Mouse (Mus musculus): Measurements from ENCODE around the gene Tmem211. TPM values are rescaled to one million over a fixed set of nuclear protein-coding genes. Genes with fewer than 3 reads are reported as not detected.

The Tmem211 gene
- total and polyA plus RNA-seq, 2 experiments from 2014 or later, result not detected

GRCm38 (mm10) chr5:113271207-113271811, 44.6 kb downstream of the Tmem211 start:
- H3K4me2 ChIP-seq (ENCODE audit: low read depth, low read length), result no peak overlapping the region

GRCm38 (mm10) chr5:113275839-113276238, 49.1 kb downstream of the Tmem211 start:
- ATAC-seq (ENCODE audit: insufficient read depth, low read depth), result no peak
- Histone ChIP-seq H3K4me3 (ENCODE audit: low read depth, low read length) (no peak overlapping the region), H3K4me2 (ENCODE audit: low read depth, low read length) (no peak overlapping the region), H3K27ac (ENCODE audit: low read depth) (no peak overlapping the region), H3K36me3 (replicated peaks; ENCODE audit: control insufficient read depth, insufficient read depth, low read length) (no peaks in the 10 kb centered on the region), H3K27me3 (ENCODE audit: control insufficient read depth, insufficient read depth, low read length) (0 out of 2 replicates have a peak, but pooled peaks cover 2% of the 10 kb centered on the region), H3K9ac (replicated peaks; ENCODE audit: low read depth, low read length) (no peak overlapping the region), H3K9me3 (replicated peaks; ENCODE audit: control insufficient read depth, low read length) (no peaks in the 10 kb centered on the region), H3K4me1 (ENCODE audit: control insufficient read depth, insufficient read depth) (no peaks in the 10 kb centered on the region)
- WGBS, result 69% methylated on average over 10 of the region's 10 CpGs
- DNase-seq (ENCODE audit: low spot score), result no peak
- TF ChIP-seq EP300 (IDR thresholded peaks at IDR 0.05; ENCODE audit: low read depth) (no peak), CTCF (IDR thresholded peaks at IDR 0.05; ENCODE audit: low read depth) (no peak)

More at GRCm38 (mm10) chr5:113271207-113271811, 44.6 kb downstream of the Tmem211 start:
- ATAC-seq (ENCODE audit: insufficient read depth, low read depth) (no peak), DNase-seq (ENCODE audit: low spot score) (peak; percentile 8)
- Histone ChIP-seq H3K4me3 (ENCODE audit: low read depth, low read length) (no peak overlapping the region), H3K27ac (ENCODE audit: low read depth) (no peak overlapping the region), H3K9me3 (replicated peaks; ENCODE audit: control insufficient read depth, low read length) (no peaks in the 10 kb centered on the region), H3K9ac (replicated peaks; ENCODE audit: low read depth, low read length) (no peak overlapping the region), H3K27me3 (ENCODE audit: control insufficient read depth, insufficient read depth, low read length) (no peaks in the 10 kb centered on the region), H3K4me1 (ENCODE audit: control insufficient read depth, insufficient read depth) (no peaks in the 10 kb centered on the region), H3K36me3 (replicated peaks; ENCODE audit: control insufficient read depth, insufficient read depth, low read length) (no peaks in the 10 kb centered on the region)
- no peak for TF ChIP-seq EP300 (IDR thresholded peaks at IDR 0.05; ENCODE audit: low read depth)
- 54% methylated on average over 11 of the region's 11 CpGs for WGBS

GRCm38 (mm10) chr5:113280138-113280856, 53.6 kb downstream of the Tmem211 start:
- 28% methylated on average over 15 of the region's 15 CpGs for WGBS

GRCm38 (mm10) chr5:113281557-113281956, 54.8 kb downstream of the Tmem211 start:
- H3K4me3 ChIP-seq (ENCODE audit: low read depth, low read length), result no peak overlapping the region
- ATAC-seq (ENCODE audit: insufficient read depth, low read depth) (no peak), DNase-seq (ENCODE audit: low spot score) (no peak)
- H3K4me1 ChIP-seq (ENCODE audit: control insufficient read depth, insufficient read depth), result no peaks in the 10 kb centered on the region
- 80% methylated on average over 7 of the region's 7 CpGs for WGBS
- H3K27ac ChIP-seq (ENCODE audit: low read depth), result no peak overlapping the region
- no peak overlapping the region for H3K4me2 ChIP-seq (ENCODE audit: low read depth, low read length)
- H3K9ac ChIP-seq (replicated peaks; ENCODE audit: low read depth, low read length), result no peak overlapping the region
- no peak for TF ChIP-seq CTCF (IDR thresholded peaks at IDR 0.05; ENCODE audit: low read depth)
- no peak for TF ChIP-seq EP300 (IDR thresholded peaks at IDR 0.05; ENCODE audit: low read depth)
- H3K27me3 ChIP-seq (ENCODE audit: control insufficient read depth, insufficient read depth, low read length), result peaks cover 20% of the 10 kb centered on the region
- H3K9me3 ChIP-seq (replicated peaks; ENCODE audit: control insufficient read depth, low read length), result no peaks in the 10 kb centered on the region
- no peaks in the 10 kb centered on the region for H3K36me3 ChIP-seq (replicated peaks; ENCODE audit: control insufficient read depth, insufficient read depth, low read length)

More at GRCm38 (mm10) chr5:113280138-113280856, 53.6 kb downstream of the Tmem211 start:
- Histone ChIP-seq H3K36me3 (replicated peaks; ENCODE audit: control insufficient read depth, insufficient read depth, low read length) (no peaks in the 10 kb centered on the region), H3K4me1 (ENCODE audit: control insufficient read depth, insufficient read depth) (no peaks in the 10 kb centered on the region), H3K4me2 (ENCODE audit: low read depth, low read length) (no peak overlapping the region), H3K9me3 (replicated peaks; ENCODE audit: control insufficient read depth, low read length) (no peaks in the 10 kb centered on the region), H3K27me3 (ENCODE audit: control insufficient read depth, insufficient read depth, low read length) (0 out of 2 replicates have a peak, but pooled peaks cover 7% of the 10 kb centered on the region), H3K27ac (ENCODE audit: low read depth) (no peak overlapping the region), H3K4me3 (ENCODE audit: low read depth, low read length) (no peak overlapping the region), H3K9ac (replicated peaks; ENCODE audit: low read depth, low read length) (no peak overlapping the region)
- no peak for DNase-seq (ENCODE audit: low spot score)
- TF ChIP-seq CTCF (IDR thresholded peaks at IDR 0.05; ENCODE audit: low read depth), result no peak
- TF ChIP-seq EP300 (IDR thresholded peaks at IDR 0.05; ENCODE audit: low read depth), result no peak
- ATAC-seq (ENCODE audit: insufficient read depth, low read depth), result no peak; the same call in 1 of the 2 replicates

- Histone ChIP-seq H3K4me2 (ENCODE audit: low read depth, low read length) (no peak overlapping the region), H3K9me3 (replicated peaks; ENCODE audit: control insufficient read depth, low read length) (no peaks in the 10 kb centered on the region), H3K9ac (replicated peaks; ENCODE audit: low read depth, low read length) (no peak overlapping the region), H3K4me1 (ENCODE audit: control insufficient read depth, insufficient read depth) (no peaks in the 10 kb centered on the region), H3K27me3 (ENCODE audit: control insufficient read depth, insufficient read depth, low read length) (peaks cover 42% of the 10 kb centered on the region), H3K4me3 (ENCODE audit: low read depth, low read length) (no peak overlapping the region), H3K27ac (ENCODE audit: low read depth) (no peak overlapping the region), H3K36me3 (replicated peaks; ENCODE audit: control insufficient read depth, insufficient read depth, low read length) (no peaks in the 10 kb centered on the region)
- DNase-seq (ENCODE audit: low spot score) (no peak), ATAC-seq (ENCODE audit: insufficient read depth, low read depth) (no peak)
- TF ChIP-seq EP300 (IDR thresholded peaks at IDR 0.05; ENCODE audit: low read depth) (no peak), CTCF (IDR thresholded peaks at IDR 0.05; ENCODE audit: low read depth) (no peak)
- 54% methylated on average over 2 of the region's 2 CpGs for WGBS
Observed at GRCm38 (mm10) chr5:113283726-113284125, 57.0 kb downstream of the Tmem211 start.

Measured in heart, postnatal 0 days (tissue).